Mouse (Mus musculus): ENCODE measurements around the gene D030056L22Rik. TPM values are rescaled to one million over a fixed set of nuclear protein-coding genes. Genes with fewer than 3 reads are reported as not detected.

Gene D030056L22Rik
- 1 to 10 TPM; 3.2 to 3.9 TPM for total RNA-seq (2021)
- long read RNA-seq, experiment 1, transcript D030056L22Rik-202 (2 exons, 1,677 nt): major isoform, 7 of 10 reads
- long read RNA-seq, experiment 1, partial matches to known transcripts: 0 of 10 reads
- long read RNA-seq, experiment 1, other reads (novel, unspliced or antisense): 1 of 10 reads
- long read RNA-seq, experiment 2, transcript D030056L22Rik-202 (2 exons, 1,677 nt): major isoform, 5 of 7 reads
- long read RNA-seq, experiment 2, partial matches to known transcripts: 0 of 7 reads
- long read RNA-seq, experiment 2, other reads (novel, unspliced or antisense): 0 of 7 reads

DNA sequence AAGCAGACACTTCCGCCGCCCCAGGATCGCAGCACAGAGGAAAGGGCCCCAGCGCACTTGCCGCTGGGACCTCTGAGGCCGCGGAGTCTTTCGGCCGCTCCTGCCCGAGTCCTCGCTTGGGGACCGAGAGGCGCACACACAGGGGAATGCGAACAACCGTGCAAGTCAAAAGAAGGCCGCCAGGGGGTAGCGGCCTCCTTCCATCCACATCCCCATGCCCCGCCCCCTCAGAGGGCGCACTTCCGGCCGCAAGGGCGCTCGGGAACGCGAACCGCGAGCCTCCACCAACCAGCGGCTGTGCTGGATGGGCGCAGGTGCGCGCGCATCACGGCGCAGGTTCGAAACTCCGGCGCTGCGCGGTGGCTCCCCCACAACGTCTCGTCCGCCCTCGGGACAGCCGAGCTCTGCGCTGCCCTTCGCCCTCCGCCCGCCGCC lies at the start of gene D030056L22Rik:
Gene D030056L22Rik (plus strand): TSS at position 328 of the 435 bp plus-strand sequence.
- DNase-seq: peak; percentile 98

DNA sequence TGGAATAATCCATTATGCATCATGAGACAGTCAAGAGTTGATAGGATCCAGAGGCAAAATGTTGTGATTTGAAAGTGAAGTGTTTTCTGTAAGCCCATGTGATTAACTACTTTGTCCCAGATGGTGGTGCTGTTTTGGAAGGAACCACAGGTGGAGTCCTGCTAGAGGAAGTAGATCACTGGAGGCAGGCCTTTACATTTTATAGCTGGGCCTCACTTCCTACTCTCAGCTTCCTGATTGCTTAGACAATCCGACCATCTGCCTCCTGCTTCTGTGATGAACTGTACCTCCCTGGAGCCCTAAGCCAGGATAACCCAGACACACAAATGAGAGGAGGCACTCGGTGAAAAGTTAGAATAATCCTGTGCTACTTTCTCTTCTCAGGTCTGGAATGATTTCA lies 49.1 kb upstream of the D030056L22Rik start:
- no peak for DNase-seq

GRCm38 (mm10) chr19:18666966-18667365 lies 46.0 kb upstream of the D030056L22Rik start:
- DNase-seq: no peak

GRCm38 (mm10) chr19:18669551-18669950 lies 43.4 kb upstream of the D030056L22Rik start:
- DNase-seq: no peak

- peak; percentile 99 for DNase-seq
These were observed 42.4 kb upstream of the D030056L22Rik start, which contains the start of gene Carnmt1 for GRCm38 (mm10) chr19:18670608-18671007. Gene Carnmt1, plus strand, starts transcription at chr19:18670764.

DNA sequence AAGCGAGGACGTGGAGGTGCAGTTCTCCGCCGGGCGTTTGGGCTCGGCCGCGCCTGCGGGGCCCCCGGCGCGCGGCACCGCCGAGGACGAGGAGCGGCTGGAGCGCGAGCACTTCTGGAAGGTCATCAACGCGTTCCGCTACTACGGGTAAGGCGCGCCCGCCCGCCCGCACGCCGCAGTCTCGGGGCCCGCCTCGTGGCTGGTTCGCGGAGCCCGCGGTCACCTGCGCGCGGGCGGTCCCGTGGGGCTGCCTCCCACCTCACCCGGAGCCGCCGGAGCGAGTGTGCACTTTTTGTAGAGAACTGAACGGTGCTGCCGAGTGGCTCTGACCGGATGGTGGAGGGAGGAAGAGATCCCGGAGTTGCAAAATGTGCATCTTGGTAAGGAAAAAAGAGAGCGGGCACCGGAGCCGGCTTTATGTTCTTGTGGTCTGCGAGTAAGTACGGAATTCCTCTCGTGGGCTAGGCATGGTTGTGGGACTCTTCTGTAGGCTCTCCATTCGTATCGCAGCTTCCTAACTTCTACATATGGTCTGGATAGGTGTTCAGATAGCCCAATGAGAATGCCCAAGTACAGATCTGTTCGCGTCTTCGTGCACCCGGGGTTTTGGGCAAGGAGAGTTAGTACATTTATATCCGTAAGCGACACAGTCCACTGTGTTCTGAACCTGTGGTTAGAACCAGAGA lies 41.8 kb upstream of the D030056L22Rik start:
- DNase-seq: peak; percentile 57

DNA sequence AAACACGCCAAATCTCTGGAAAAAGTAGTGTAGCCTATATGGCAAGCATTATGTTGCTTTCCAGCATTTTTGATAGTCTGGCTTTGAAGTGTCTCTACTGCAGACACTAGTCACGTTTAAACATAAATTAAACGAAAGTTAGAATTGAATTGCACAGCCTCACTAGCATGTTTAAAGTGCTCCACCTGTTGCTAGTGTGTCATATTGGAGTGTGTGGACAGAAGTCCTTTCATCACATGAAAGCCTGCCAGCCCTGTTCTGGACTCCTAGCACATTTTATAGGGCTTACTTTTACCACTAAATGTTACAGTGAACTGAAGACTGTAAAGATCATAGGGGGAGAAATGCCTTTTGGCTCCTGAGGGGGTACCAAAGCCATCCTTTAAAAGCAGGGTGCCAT lies 40.5 kb upstream of the D030056L22Rik start:
- no peak for DNase-seq

GRCm38 (mm10) chr19:18673116-18673515 lies 39.9 kb upstream of the D030056L22Rik start:
- DNase-seq: no peak

DNA sequence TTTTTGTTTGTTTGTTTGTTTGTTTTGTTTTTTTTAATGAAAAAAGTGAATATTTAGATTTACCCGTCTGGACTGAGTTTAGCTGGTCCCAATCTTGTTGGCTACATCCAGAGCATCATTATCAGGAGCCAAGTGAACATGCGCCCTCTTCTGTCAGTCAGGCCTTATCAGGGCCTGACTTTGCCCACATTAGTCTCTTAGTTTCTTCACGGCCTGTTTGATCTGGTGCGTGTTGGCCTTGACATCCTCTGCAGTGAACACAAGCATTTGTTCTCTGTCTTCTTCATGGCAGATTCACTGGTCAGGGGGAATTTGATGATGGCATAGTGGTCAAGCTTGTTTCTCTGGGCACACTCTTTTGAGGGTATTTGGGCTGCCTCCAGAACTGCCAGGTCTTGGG lies 30.9 kb upstream of the D030056L22Rik start:
- no peak for DNase-seq

- peak; percentile 19 for DNase-seq
These were observed 25.4 kb upstream of the D030056L22Rik start for GRCm38 (mm10) chr19:18687556-18687955.

DNA sequence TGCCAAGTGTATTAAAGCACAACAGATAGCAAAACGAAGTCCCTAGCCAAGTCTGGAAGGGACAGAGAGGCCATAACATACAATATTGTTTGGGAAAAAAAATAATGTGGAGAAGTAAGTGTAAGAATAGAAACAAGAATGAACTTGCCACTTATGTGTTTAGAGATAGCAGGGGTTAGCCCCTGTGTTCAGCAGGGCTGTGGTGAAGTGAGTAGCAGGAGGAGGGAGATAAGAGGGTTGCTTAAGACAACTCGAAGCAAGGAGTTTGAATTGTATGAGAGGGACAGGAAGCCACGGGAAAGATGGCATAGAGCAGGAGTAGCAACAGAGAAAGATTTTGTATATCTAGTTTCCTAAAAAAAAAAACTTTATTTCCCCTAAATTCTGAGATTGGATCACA lies 20.8 kb upstream of the D030056L22Rik start:
- no peak for DNase-seq

DNA sequence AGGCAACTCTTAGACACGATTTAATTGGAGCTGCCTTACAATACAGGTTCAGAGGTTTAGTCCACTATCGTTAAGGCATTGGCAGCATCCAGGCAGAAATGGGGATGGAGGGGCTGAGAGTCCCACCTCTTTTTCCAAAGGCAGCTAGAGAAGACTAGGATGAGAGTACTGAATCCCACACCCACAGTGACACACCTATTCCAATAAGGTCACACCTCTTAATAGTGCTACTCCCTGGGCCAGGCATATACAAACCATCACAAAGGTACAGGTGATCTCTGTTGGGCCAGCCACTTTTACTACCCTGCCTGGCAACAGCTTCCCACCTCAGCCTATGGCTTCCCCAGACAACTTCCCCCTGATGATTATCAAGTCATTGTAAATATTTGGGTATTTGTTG lies 20.2 kb upstream of the D030056L22Rik start:
- DNase-seq: no peak

DNA sequence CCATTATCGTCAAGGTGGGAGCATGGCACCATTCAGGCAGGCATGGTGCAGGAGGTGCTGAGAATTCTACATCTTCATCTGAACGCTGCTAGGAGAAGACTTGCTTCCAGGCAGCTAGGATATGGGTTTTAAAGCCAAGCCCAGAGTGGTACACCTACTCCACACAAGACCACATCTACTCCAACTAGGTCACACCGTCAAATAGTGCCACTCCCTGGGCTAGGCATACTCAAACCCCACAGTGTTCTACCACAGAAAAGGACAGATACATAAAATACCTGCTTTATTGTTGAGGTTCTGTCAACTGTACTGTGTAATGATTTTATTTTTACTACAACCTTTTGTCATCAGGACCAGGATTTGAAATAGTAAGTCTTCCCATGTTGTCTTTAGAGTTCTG lies 17.9 kb upstream of the D030056L22Rik start:
- DNase-seq: no peak

- no peak for DNase-seq
These were observed 17.4 kb upstream of the D030056L22Rik start for GRCm38 (mm10) chr19:18695552-18695951.

DNA sequence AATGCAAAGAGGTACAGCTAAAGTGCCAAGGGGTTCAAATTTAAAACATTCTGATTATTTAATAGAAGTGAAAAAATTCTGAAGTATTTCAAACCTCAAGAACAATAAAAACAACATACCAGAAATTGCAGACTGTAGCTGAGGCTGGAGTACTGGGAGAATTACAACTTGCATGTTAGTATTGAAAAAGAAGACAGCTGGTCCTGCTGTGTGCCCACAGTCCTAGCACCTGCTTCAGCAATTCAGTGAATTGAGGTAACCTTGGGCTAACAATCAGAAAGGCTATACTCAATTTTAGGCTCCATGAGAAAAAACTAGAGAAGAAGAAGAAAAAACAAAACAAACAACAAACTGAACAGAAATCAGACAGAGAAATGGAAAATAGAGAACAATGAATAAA lies 4.9 kb upstream of the D030056L22Rik start:
- DNase-seq: no peak

DNA sequence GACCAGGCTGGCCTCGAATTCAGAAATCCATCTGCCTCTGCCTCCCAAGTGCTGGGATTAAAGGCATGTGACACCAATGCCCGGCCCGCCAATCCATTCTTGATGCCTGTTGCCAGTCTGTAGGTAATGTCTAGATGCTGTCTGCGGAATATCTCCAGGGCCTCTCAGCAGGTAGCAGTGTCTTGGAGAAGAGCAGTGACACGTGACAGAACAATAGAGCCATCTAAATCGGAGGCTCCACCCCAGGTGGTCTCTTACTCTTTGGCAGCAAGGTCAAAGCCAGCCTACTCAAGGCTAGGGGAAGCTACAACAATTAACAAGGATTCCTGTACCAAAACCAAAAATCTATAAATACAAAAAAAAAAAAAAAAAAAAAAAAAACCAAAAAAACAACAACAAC lies 2.1 kb upstream of the D030056L22Rik start:
- no peak for DNase-seq

GRCm38 (mm10) chr19:18711589-18711988 lies 1.4 kb upstream of the D030056L22Rik start:
- no peak for DNase-seq

GRCm38 (mm10) chr19:18712153-18712865 lies 684 bp upstream of the D030056L22Rik start:
- no peak for DNase-seq

DNA sequence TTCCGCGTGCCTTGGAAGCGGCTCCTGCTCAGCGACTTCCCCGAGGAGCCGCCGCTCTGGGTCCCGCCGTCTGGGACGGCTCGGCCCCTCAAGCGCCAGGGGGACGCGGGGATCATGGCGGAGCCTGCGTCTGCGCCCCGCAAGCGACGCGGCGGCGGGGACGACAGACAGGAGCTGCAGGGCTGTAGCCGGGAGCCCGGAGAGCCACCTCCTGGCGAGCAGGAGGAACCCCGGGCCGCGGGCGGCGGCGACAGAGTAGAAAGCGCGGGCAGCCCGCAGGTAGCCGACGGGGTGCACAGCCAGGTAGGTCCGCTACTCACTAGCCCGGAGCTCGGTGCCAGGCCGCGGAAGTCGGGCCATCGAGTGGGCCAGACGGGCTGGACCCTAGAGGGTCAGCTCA lies 364 bp downstream of the D030056L22Rik start:
- DNase-seq: peak; percentile 54

GRCm38 (mm10) chr19:18716374-18716773 lies 3.4 kb downstream of the D030056L22Rik start:
- peak; percentile 64 for DNase-seq

DNA sequence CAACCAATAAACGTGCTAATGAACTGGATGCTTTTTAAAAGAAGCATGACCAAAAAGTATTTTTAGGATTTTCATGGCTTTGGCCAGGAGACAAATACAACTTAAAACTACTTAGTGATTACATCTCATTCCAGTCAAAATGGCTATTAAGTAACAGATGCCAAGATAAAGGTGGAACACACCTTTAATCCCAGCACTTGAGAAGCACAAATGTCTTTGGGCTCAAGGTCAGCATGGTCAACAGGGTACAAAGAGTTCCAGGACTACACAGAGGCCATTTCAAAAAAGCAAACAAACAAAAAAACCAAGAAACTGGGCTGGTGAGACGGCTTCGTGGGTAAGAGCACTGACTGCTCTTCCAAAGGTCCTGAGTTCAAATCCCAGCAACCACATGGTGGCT lies 7.3 kb downstream of the D030056L22Rik start:
- DNase-seq: no peak

DNA sequence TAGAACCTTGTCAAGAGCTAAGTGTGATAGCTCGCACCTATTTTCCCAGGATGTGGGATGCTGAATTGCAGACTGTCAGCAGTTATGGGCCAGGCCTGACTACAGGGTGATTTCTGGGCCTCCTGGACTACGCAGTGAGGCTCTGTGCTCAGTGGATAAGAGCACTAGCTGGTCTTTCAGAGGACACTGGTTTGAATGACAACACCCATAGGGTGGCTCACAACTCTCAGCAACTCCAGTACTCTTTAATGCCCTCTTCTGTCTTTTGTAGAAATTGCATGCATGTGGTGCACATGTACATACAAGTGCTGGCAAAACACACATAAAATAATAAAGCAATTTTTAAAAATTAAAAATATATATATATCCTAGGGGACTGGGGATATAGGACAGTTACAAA lies 12.2 kb downstream of the D030056L22Rik start:
- DNase-seq: no peak

GRCm38 (mm10) chr19:18730255-18730654 lies 17.3 kb downstream of the D030056L22Rik start:
- no peak for DNase-seq
